Comparison of ENCODE assay signal across 8 mouse cellular contexts in the genomic region with DNA sequence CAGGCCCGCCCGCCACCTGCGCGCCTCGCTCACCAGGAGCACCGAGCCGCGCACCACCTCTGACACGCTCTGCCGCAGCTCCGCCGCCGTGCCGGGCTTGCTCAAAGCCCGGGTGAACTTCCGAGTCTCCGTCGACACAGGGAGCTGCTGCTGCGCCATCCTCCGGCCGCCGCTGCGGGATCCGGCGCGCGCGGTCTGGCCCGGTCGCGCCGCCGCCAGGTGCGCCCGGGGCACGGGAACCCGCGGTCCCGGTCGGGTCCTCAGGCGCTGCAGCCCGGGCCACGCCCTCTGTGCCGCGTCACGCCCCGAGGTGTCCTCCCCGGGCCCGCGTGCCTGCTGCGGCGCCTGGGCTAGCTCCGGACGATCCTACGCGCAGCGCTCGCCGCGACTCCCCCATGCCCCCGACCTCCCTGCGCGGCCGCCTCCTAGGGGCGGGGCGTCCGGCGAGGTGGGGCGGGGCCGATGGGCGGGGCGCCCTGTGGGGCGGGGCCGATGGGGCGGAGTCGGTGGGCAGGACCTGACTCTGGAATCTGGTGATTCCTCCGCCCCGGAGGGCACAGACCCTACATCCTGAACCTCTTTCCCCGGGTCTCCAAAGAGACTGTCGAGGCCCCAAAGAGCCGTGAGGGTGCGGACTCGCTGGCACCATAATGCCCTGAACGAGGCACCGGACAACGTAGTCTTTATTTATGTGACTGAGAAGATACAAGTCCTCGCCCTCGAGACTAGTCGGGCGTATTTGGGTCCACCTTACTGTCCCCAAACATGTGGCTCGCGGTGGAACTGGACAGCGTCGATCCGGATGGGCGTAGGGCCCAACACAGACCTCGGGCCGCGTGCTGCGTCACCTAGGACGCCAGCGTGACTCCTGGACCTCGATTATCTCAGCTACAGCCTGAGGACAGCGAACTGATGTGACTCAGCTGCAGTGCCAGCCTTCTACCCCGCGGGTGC. TPM values are rescaled to one million over a fixed set of nuclear protein-coding genes. Genes with fewer than 3 reads are reported as not detected.
DNase-seq lines count a peak whose midpoint lies in the region; ATAC-seq lines count a peak whose summit lies in the region.

A gene (minus strand): TSS at position 381 of the 954 bp plus-strand sequence.

- H3K27ac ChIP-seq in hindbrain, embryonic 11.5 days (ENCODE audit: low read depth, low read length), result peak within 1 kb of the TSS; percentile 55; the same call in 1 of the 2 replicates

- H3K9me3 ChIP-seq in hindbrain, embryonic 11.5 days (ENCODE audit: control insufficient read depth, low read length), result no peaks in the 10 kb centered on the region

- H3K27me3 ChIP-seq in hindbrain, embryonic 11.5 days (ENCODE audit: control insufficient read depth, insufficient read depth, low read length), result peaks cover 18% of the 10 kb centered on the region

- H3K9ac ChIP-seq in hindbrain, embryonic 11.5 days (ENCODE audit: low read depth, low read length), result peak within 1 kb of the TSS; percentile 64

- ATAC-seq in hindbrain, embryonic 11.5 days (ENCODE audit: low FRiP score), result peak; percentile 91

- H3K36me3 ChIP-seq in hindbrain, embryonic 11.5 days (ENCODE audit: control insufficient read depth, insufficient read depth, low read length), result no peaks in the 10 kb centered on the region

- no peaks in the 10 kb centered on the region for H3K4me1 ChIP-seq in hindbrain, embryonic 11.5 days (replicated peaks; ENCODE audit: control insufficient read depth, insufficient read depth, low read length)

- WGBS in hindbrain, embryonic 11.5 days, result under 1% methylated on average over 93 of the region's 106 CpGs

- peak within 1 kb of the TSS; percentile 67 for H3K4me3 ChIP-seq in hindbrain, embryonic 11.5 days (ENCODE audit: low read depth, low read length)

- H3K4me2 ChIP-seq in hindbrain, embryonic 11.5 days (replicated peaks; ENCODE audit: low read depth, low read length), result peak within 1 kb of the TSS; percentile 91

- DNase-seq in Muller cell, postnatal 12 days (ENCODE audit: inconsistent ontology term), result peak; percentile 96
- peak; percentile 93 for DNase-seq in cerebellum, adult 9-11 months
- peak; percentile 60 to 77 for DNase-seq in frontal cortex, adult 2 months (ENCODE audit: extremely low spot score in 1 of 2, low spot score in 1 of 2)
- peak; percentile 88 for DNase-seq in hindbrain, embryonic 11.5 days (ENCODE audit: low spot score)
- peak; percentile 76 to 85 for DNase-seq in layer of hippocampus, postnatal 10 days (ENCODE audit: low spot score in 2 of 2)
- peak; percentile 91 for DNase-seq in lung, postnatal 10 days
- DNase-seq in ovary, postnatal 36 days (ENCODE audit: low spot score), result peak; percentile 94
- peak; percentile 89 for DNase-seq in thymus, postnatal 25 days

RNA-seq across cellular contexts. Expression of the gene that starts here (rescaled TPM):
- polyA plus RNA-seq in frontal cortex, adult 2 months (2012; rRNA removed), result 60.7 and 64.7 TPM in 2 replicates
- 5.4 and 6.0 TPM in 2 replicates for polyA plus RNA-seq in hindbrain, embryonic 11.5 days (2014; fragmentation: Nextera tagmentation; extraction: Ambion mirVana)
- total RNA-seq in layer of hippocampus, postnatal 10 days (2021), result 100 to 1,000 TPM; 246 to 254 TPM

Comparison
In these comparisons a context has a peak if more than half of its experiments do, and no peak if none do; other contexts are left out.
1. Peak in every context shown above with its lines: DNase-seq, ATAC-seq, H3K4me3 ChIP-seq and H3K27ac ChIP-seq.